Mouse (Mus musculus): ENCODE results near the gene Hilpda. TPM values are rescaled to one million over a fixed set of nuclear protein-coding genes. Genes with fewer than 3 reads are reported as not detected.
A peak's percentile ranks its signal among the peaks of the same experiment; 100 is the strongest.

The Hilpda gene
- polyA plus RNA-seq, 1 experiment from 2014 or later, result 54.6 TPM

GRCm38 (mm10) chr6:29242265-29242664, 30.0 kb upstream of the Hilpda start:
- H3K27ac ChIP-seq (ENCODE audit: low read depth, low read length), result no peak overlapping the region
- no peaks in the 10 kb centered on the region for H3K27me3 ChIP-seq (replicated peaks; ENCODE audit: control insufficient read depth, insufficient read depth, low read length)
- no peak overlapping the region for H3K9ac ChIP-seq (ENCODE audit: low read length)
- no peak for ATAC-seq
- H3K36me3 ChIP-seq (ENCODE audit: control insufficient read depth, insufficient read depth, low read length), result no peaks in the 10 kb centered on the region
- H3K4me2 ChIP-seq (ENCODE audit: low read length), result no peak overlapping the region
- DNase-seq (ENCODE audit: low spot score), result peak; percentile 17
- no peaks in the 10 kb centered on the region for H3K4me1 ChIP-seq (ENCODE audit: control insufficient read depth, insufficient read depth, low read length)
- no peak overlapping the region for H3K4me3 ChIP-seq (ENCODE audit: low read depth, low read length)
- 56% methylated on average over 1 of the region's 1 CpGs for WGBS
- H3K9me3 ChIP-seq (replicated peaks; ENCODE audit: control insufficient read depth, low read length), result no peaks in the 10 kb centered on the region

GRCm38 (mm10) chr6:29245272-29246120, 26.8 kb upstream of the Hilpda start:
- no peak for DNase-seq (ENCODE audit: low spot score)
- WGBS, result 87% methylated on average over 14 of the region's 14 CpGs
- Histone ChIP-seq H3K4me2 (ENCODE audit: low read length) (no peak overlapping the region), H3K9ac (ENCODE audit: low read length) (no peak overlapping the region), H3K9me3 (replicated peaks; ENCODE audit: control insufficient read depth, low read length) (no peaks in the 10 kb centered on the region), H3K4me3 (ENCODE audit: low read depth, low read length) (no peak overlapping the region), H3K36me3 (ENCODE audit: control insufficient read depth, insufficient read depth, low read length) (no peaks in the 10 kb centered on the region), H3K27me3 (replicated peaks; ENCODE audit: control insufficient read depth, insufficient read depth, low read length) (no peaks in the 10 kb centered on the region), H3K27ac (ENCODE audit: low read depth, low read length) (no peak overlapping the region), H3K4me1 (ENCODE audit: control insufficient read depth, insufficient read depth, low read length) (no peaks in the 10 kb centered on the region)
- no peak for ATAC-seq

- H3K4me3 ChIP-seq (ENCODE audit: low read depth, low read length), result no peak overlapping the region
- H3K9me3 ChIP-seq (replicated peaks; ENCODE audit: control insufficient read depth, low read length), result no peaks in the 10 kb centered on the region
- DNase-seq (ENCODE audit: low spot score), result no peak
- no peaks in the 10 kb centered on the region for H3K36me3 ChIP-seq (ENCODE audit: control insufficient read depth, insufficient read depth, low read length)
- WGBS, result 72% methylated on average over 3 of the region's 3 CpGs
- no peak overlapping the region for H3K27ac ChIP-seq (ENCODE audit: low read depth, low read length)
- no peak for ATAC-seq
- no peak overlapping the region for H3K4me2 ChIP-seq (ENCODE audit: low read length)
- no peak overlapping the region for H3K9ac ChIP-seq (ENCODE audit: low read length)
- no peaks in the 10 kb centered on the region for H3K4me1 ChIP-seq (ENCODE audit: control insufficient read depth, insufficient read depth, low read length)
- H3K27me3 ChIP-seq (replicated peaks; ENCODE audit: control insufficient read depth, insufficient read depth, low read length), result no peaks in the 10 kb centered on the region
Observed at GRCm38 (mm10) chr6:29246183-29246582, 26.1 kb upstream of the Hilpda start.

GRCm38 (mm10) chr6:29246585-29246984, 25.7 kb upstream of the Hilpda start:
- Histone ChIP-seq H3K27ac (ENCODE audit: low read depth, low read length) (no peak overlapping the region), H3K4me1 (ENCODE audit: control insufficient read depth, insufficient read depth, low read length) (no peaks in the 10 kb centered on the region), H3K4me2 (ENCODE audit: low read length) (no peak overlapping the region), H3K9ac (ENCODE audit: low read length) (no peak overlapping the region), H3K4me3 (ENCODE audit: low read depth, low read length) (no peak overlapping the region), H3K36me3 (ENCODE audit: control insufficient read depth, insufficient read depth, low read length) (no peaks in the 10 kb centered on the region), H3K9me3 (replicated peaks; ENCODE audit: control insufficient read depth, low read length) (no peaks in the 10 kb centered on the region), H3K27me3 (replicated peaks; ENCODE audit: control insufficient read depth, insufficient read depth, low read length) (no peaks in the 10 kb centered on the region)
- no peak for ATAC-seq
- no peak for DNase-seq (ENCODE audit: low spot score)
- 70% methylated on average over 5 of the region's 5 CpGs for WGBS

- no peaks in the 10 kb centered on the region for H3K9me3 ChIP-seq (replicated peaks; ENCODE audit: control insufficient read depth, low read length)
- H3K4me3 ChIP-seq (ENCODE audit: low read depth, low read length), result no peak overlapping the region
- no peak overlapping the region for H3K4me2 ChIP-seq (ENCODE audit: low read length)
- WGBS, result 51% methylated on average over 4 of the region's 4 CpGs
- H3K4me1 ChIP-seq (ENCODE audit: control insufficient read depth, insufficient read depth, low read length), result no peaks in the 10 kb centered on the region
- no peak overlapping the region for H3K9ac ChIP-seq (ENCODE audit: low read length)
- H3K27me3 ChIP-seq (replicated peaks; ENCODE audit: control insufficient read depth, insufficient read depth, low read length), result no peaks in the 10 kb centered on the region
- DNase-seq (ENCODE audit: low spot score), result no peak
- ATAC-seq, result no peak
- H3K27ac ChIP-seq (ENCODE audit: low read depth, low read length), result no peak overlapping the region
- H3K36me3 ChIP-seq (ENCODE audit: control insufficient read depth, insufficient read depth, low read length), result no peaks in the 10 kb centered on the region
Observed at GRCm38 (mm10) chr6:29247072-29247471, 25.2 kb upstream of the Hilpda start.

GRCm38 (mm10) chr6:29259418-29259817, 12.9 kb upstream of the Hilpda start:
- no peak overlapping the region for H3K27ac ChIP-seq (ENCODE audit: low read depth, low read length)
- H3K4me2 ChIP-seq (ENCODE audit: low read length), result no peak overlapping the region
- no peak overlapping the region for H3K4me3 ChIP-seq (ENCODE audit: low read depth, low read length)
- ATAC-seq, result no peak
- H3K36me3 ChIP-seq (ENCODE audit: control insufficient read depth, insufficient read depth, low read length), result no peaks in the 10 kb centered on the region
- H3K9me3 ChIP-seq (replicated peaks; ENCODE audit: control insufficient read depth, low read length), result no peaks in the 10 kb centered on the region
- no peaks in the 10 kb centered on the region for H3K27me3 ChIP-seq (replicated peaks; ENCODE audit: control insufficient read depth, insufficient read depth, low read length)
- no peak overlapping the region for H3K9ac ChIP-seq (ENCODE audit: low read length)
- WGBS, result 95% methylated on average over 1 of the region's 1 CpGs
- no peak for DNase-seq (ENCODE audit: low spot score)
- 0 out of 2 replicates have a peak, but pooled peaks cover 4% of the 10 kb centered on the region for H3K4me1 ChIP-seq (ENCODE audit: control insufficient read depth, insufficient read depth, low read length)

GRCm38 (mm10) chr6:29261831-29262230, 10.5 kb upstream of the Hilpda start:
- Histone ChIP-seq H3K4me3 (ENCODE audit: low read depth, low read length) (no peak overlapping the region), H3K9me3 (replicated peaks; ENCODE audit: control insufficient read depth, low read length) (no peaks in the 10 kb centered on the region), H3K27me3 (replicated peaks; ENCODE audit: control insufficient read depth, insufficient read depth, low read length) (no peaks in the 10 kb centered on the region), H3K36me3 (ENCODE audit: control insufficient read depth, insufficient read depth, low read length) (no peaks in the 10 kb centered on the region), H3K4me2 (ENCODE audit: low read length) (no peak overlapping the region), H3K4me1 (ENCODE audit: control insufficient read depth, insufficient read depth, low read length) (0 out of 2 replicates have a peak, but pooled peaks cover 4% of the 10 kb centered on the region), H3K9ac (ENCODE audit: low read length) (no peak overlapping the region), H3K27ac (ENCODE audit: low read depth, low read length) (no peak overlapping the region)
- no peak for ATAC-seq
- WGBS, result 84% methylated on average over 5 of the region's 5 CpGs
- DNase-seq (ENCODE audit: low spot score), result no peak

- H3K9me3 ChIP-seq (replicated peaks; ENCODE audit: control insufficient read depth, low read length), result no peaks in the 10 kb centered on the region
- 37% methylated on average over 6 of the region's 6 CpGs for WGBS
- no peaks in the 10 kb centered on the region for H3K36me3 ChIP-seq (ENCODE audit: control insufficient read depth, insufficient read depth, low read length)
- H3K9ac ChIP-seq (ENCODE audit: low read length), result no peak overlapping the region
- 0 out of 2 replicates have a peak, but pooled peaks cover 4% of the 10 kb centered on the region for H3K4me1 ChIP-seq (ENCODE audit: control insufficient read depth, insufficient read depth, low read length)
- H3K27ac ChIP-seq (ENCODE audit: low read depth, low read length), result no peak overlapping the region
- DNase-seq (ENCODE audit: low spot score) (peak; percentile 57), ATAC-seq (peak; percentile 40; the same call in 1 of the 2 replicates)
- H3K4me2 ChIP-seq (ENCODE audit: low read length), result no peak overlapping the region
- H3K4me3 ChIP-seq (ENCODE audit: low read depth, low read length), result no peak overlapping the region
- no peaks in the 10 kb centered on the region for H3K27me3 ChIP-seq (replicated peaks; ENCODE audit: control insufficient read depth, insufficient read depth, low read length)
Observed at GRCm38 (mm10) chr6:29263650-29264455, 8.4 kb upstream of the Hilpda start.

- no peaks in the 10 kb centered on the region for H3K27me3 ChIP-seq (replicated peaks; ENCODE audit: control insufficient read depth, insufficient read depth, low read length)
- H3K4me1 ChIP-seq (ENCODE audit: control insufficient read depth, insufficient read depth, low read length), result 0 out of 2 replicates have a peak, but pooled peaks cover 4% of the 10 kb centered on the region
- no peak overlapping the region for H3K4me2 ChIP-seq (ENCODE audit: low read length)
- no peak overlapping the region for H3K27ac ChIP-seq (ENCODE audit: low read depth, low read length)
- ATAC-seq, result no peak
- H3K4me3 ChIP-seq (ENCODE audit: low read depth, low read length), result no peak overlapping the region
- 96% methylated on average over 3 of the region's 3 CpGs for WGBS
- no peaks in the 10 kb centered on the region for H3K9me3 ChIP-seq (replicated peaks; ENCODE audit: control insufficient read depth, low read length)
- no peaks in the 10 kb centered on the region for H3K36me3 ChIP-seq (ENCODE audit: control insufficient read depth, insufficient read depth, low read length)
- no peak for DNase-seq (ENCODE audit: low spot score)
- H3K9ac ChIP-seq (ENCODE audit: low read length), result no peak overlapping the region
Observed at GRCm38 (mm10) chr6:29264456-29264781, 7.9 kb upstream of the Hilpda start.
